Mouse (Mus musculus) megakaryocyte, embryonic 14.5 days (primary cell): ENCODE measurements at regions not wholly inside any gene's neighbourhood (a gene's known extent, or its start where the extent isn't known, plus 50 kb on each side); places are given as distances from the start of the nearest gene placed in this dataset.

Experiments
- FLI1 ChIP-seq: IDR thresholded peaks from 2 replicates; pipeline ENCODE4 v1.6.1; 2012; ENCODE audit warnings: low read length, inconsistent platforms, mixed read lengths
- GATA1 ChIP-seq: IDR thresholded peaks from 3 replicates; pipeline ENCODE4 v1.6.1; 2012; ENCODE audit warnings: mixed read lengths, low read length, inconsistent platforms, borderline replicate concordance

DNA sequence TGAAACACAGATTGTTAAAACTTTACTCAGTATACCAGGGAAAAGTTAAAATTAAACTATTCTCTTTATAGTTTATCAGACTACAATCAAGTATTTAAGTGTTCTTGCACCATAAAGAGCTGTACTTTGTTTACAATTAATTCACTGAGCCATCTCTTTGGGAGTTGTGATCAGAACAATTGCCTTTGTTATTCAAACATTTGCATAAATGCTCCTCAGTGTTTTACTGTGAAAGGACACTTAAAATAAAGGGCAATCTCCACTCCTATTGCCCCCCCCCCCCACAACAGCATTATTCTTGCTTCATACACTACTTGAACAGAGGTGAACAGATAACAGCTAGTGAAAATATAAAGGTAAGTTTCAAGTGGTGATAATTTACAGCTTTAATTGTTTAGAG is 772.1 kb downstream of the Efna5 start:
- TF ChIP-seq FLI1 (no peak), GATA1 (no peak)
